Mouse (Mus musculus): ENCODE measurements at regions not wholly inside any gene's neighbourhood (a gene's known extent, or its start where the extent isn't known, plus 50 kb on each side); places are given as distances from the start of the nearest gene placed in this dataset.

- Histone ChIP-seq H3K27ac (ENCODE audit: control insufficient read depth, insufficient read depth, low read depth, low read length) (no peak overlapping the region), H3K4me3 (ENCODE audit: control insufficient read depth, low read depth, low read length) (no peak overlapping the region), H3K27me3 (ENCODE audit: control insufficient read depth, insufficient read depth, low read length) (no peaks in the 10 kb centered on the region), H3K36me3 (ENCODE audit: control insufficient read depth, insufficient read depth, low read length) (no peaks in the 10 kb centered on the region), H3K4me1 (ENCODE audit: control insufficient read depth, insufficient read depth, low read length) (no peaks in the 10 kb centered on the region)
- TF ChIP-seq POLR2A (IDR thresholded peaks at IDR 0.05; ENCODE audit: control insufficient read depth, low read depth, low read length): no peak
- TF ChIP-seq CTCF (IDR thresholded peaks at IDR 0.05; ENCODE audit: control insufficient read depth, insufficient read depth, insufficient replicate concordance, low read depth, low read length): no peak
Measured at GRCm38 (mm10) chr2:128301709-128302108, 175.9 kb downstream of the Bcl2l11 start.

- Histone ChIP-seq H3K4me1 (ENCODE audit: control insufficient read depth, insufficient read depth, low read length) (no peaks in the 10 kb centered on the region), H3K27me3 (ENCODE audit: control insufficient read depth, insufficient read depth, low read length) (no peaks in the 10 kb centered on the region), H3K4me3 (ENCODE audit: control insufficient read depth, low read depth, low read length) (no peak overlapping the region), H3K36me3 (ENCODE audit: control insufficient read depth, insufficient read depth, low read length) (no peaks in the 10 kb centered on the region), H3K27ac (ENCODE audit: control insufficient read depth, insufficient read depth, low read depth, low read length) (no peak overlapping the region)
- TF ChIP-seq POLR2A (IDR thresholded peaks at IDR 0.05; ENCODE audit: control insufficient read depth, low read depth, low read length) (no peak), CTCF (IDR thresholded peaks at IDR 0.05; ENCODE audit: control insufficient read depth, insufficient read depth, insufficient replicate concordance, low read depth, low read length) (no peak)
Measured at GRCm38 (mm10) chr2:128304063-128304712, 178.3 kb downstream of the Bcl2l11 start.

GRCm38 (mm10) chr2:128306693-128307092 lies 180.9 kb downstream of the Bcl2l11 start:
- no peaks in the 10 kb centered on the region for H3K4me1 ChIP-seq (ENCODE audit: control insufficient read depth, insufficient read depth, low read length)
- TF ChIP-seq CTCF (IDR thresholded peaks at IDR 0.05; ENCODE audit: control insufficient read depth, insufficient read depth, insufficient replicate concordance, low read depth, low read length) (no peak), POLR2A (IDR thresholded peaks at IDR 0.05; ENCODE audit: control insufficient read depth, low read depth, low read length) (no peak)
- H3K27me3 ChIP-seq (ENCODE audit: control insufficient read depth, insufficient read depth, low read length): no peaks in the 10 kb centered on the region
- no peak overlapping the region for H3K4me3 ChIP-seq (ENCODE audit: control insufficient read depth, low read depth, low read length)
- H3K27ac ChIP-seq (ENCODE audit: control insufficient read depth, insufficient read depth, low read depth, low read length): no peak overlapping the region
- no peaks in the 10 kb centered on the region for H3K36me3 ChIP-seq (ENCODE audit: control insufficient read depth, insufficient read depth, low read length)

- no peak overlapping the region for H3K27ac ChIP-seq (ENCODE audit: control insufficient read depth, insufficient read depth, low read depth, low read length)
- TF ChIP-seq POLR2A (IDR thresholded peaks at IDR 0.05; ENCODE audit: control insufficient read depth, low read depth, low read length) (no peak), CTCF (IDR thresholded peaks at IDR 0.05; ENCODE audit: control insufficient read depth, insufficient read depth, insufficient replicate concordance, low read depth, low read length) (no peak)
- H3K4me3 ChIP-seq (ENCODE audit: control insufficient read depth, low read depth, low read length): no peak overlapping the region
- H3K27me3 ChIP-seq (ENCODE audit: control insufficient read depth, insufficient read depth, low read length): no peaks in the 10 kb centered on the region
- no peaks in the 10 kb centered on the region for H3K36me3 ChIP-seq (ENCODE audit: control insufficient read depth, insufficient read depth, low read length)
- peaks cover 9% of the 10 kb centered on the region for H3K4me1 ChIP-seq (ENCODE audit: control insufficient read depth, insufficient read depth, low read length)
Measured at GRCm38 (mm10) chr2:128309541-128310030, 183.7 kb downstream of the Bcl2l11 start.

- Histone ChIP-seq H3K27ac (ENCODE audit: control insufficient read depth, insufficient read depth, low read depth, low read length) (no peak overlapping the region), H3K4me3 (ENCODE audit: control insufficient read depth, low read depth, low read length) (no peak overlapping the region), H3K36me3 (ENCODE audit: control insufficient read depth, insufficient read depth, low read length) (no peaks in the 10 kb centered on the region), H3K27me3 (ENCODE audit: control insufficient read depth, insufficient read depth, low read length) (no peaks in the 10 kb centered on the region), H3K4me1 (ENCODE audit: control insufficient read depth, insufficient read depth, low read length) (peaks cover 9% of the 10 kb centered on the region)
- TF ChIP-seq POLR2A (IDR thresholded peaks at IDR 0.05; ENCODE audit: control insufficient read depth, low read depth, low read length) (no peak), CTCF (IDR thresholded peaks at IDR 0.05; ENCODE audit: control insufficient read depth, insufficient read depth, insufficient replicate concordance, low read depth, low read length) (no peak)
Measured at GRCm38 (mm10) chr2:128310081-128310480, 184.2 kb downstream of the Bcl2l11 start.

GRCm38 (mm10) chr2:128312084-128312594 lies 186.3 kb downstream of the Bcl2l11 start:
- no peaks in the 10 kb centered on the region for H3K36me3 ChIP-seq (ENCODE audit: control insufficient read depth, insufficient read depth, low read length)
- H3K27me3 ChIP-seq (ENCODE audit: control insufficient read depth, insufficient read depth, low read length): no peaks in the 10 kb centered on the region
- TF ChIP-seq CTCF (IDR thresholded peaks at IDR 0.05; ENCODE audit: control insufficient read depth, insufficient read depth, insufficient replicate concordance, low read depth, low read length) (no peak), POLR2A (IDR thresholded peaks at IDR 0.05; ENCODE audit: control insufficient read depth, low read depth, low read length) (no peak)
- H3K4me1 ChIP-seq (ENCODE audit: control insufficient read depth, insufficient read depth, low read length): peaks cover 9% of the 10 kb centered on the region
- peak overlapping the region; percentile 52 for H3K4me3 ChIP-seq (ENCODE audit: control insufficient read depth, low read depth, low read length)
- no peak overlapping the region for H3K27ac ChIP-seq (ENCODE audit: control insufficient read depth, insufficient read depth, low read depth, low read length)

- Histone ChIP-seq H3K36me3 (ENCODE audit: control insufficient read depth, insufficient read depth, low read length) (no peaks in the 10 kb centered on the region), H3K27me3 (ENCODE audit: control insufficient read depth, insufficient read depth, low read length) (no peaks in the 10 kb centered on the region), H3K27ac (ENCODE audit: control insufficient read depth, insufficient read depth, low read depth, low read length) (no peak overlapping the region), H3K4me1 (ENCODE audit: control insufficient read depth, insufficient read depth, low read length) (peaks cover 9% of the 10 kb centered on the region), H3K4me3 (ENCODE audit: control insufficient read depth, low read depth, low read length) (no peak overlapping the region; the same call in 1 of the 2 replicates)
- TF ChIP-seq POLR2A (IDR thresholded peaks at IDR 0.05; ENCODE audit: control insufficient read depth, low read depth, low read length): no peak
- TF ChIP-seq CTCF (IDR thresholded peaks at IDR 0.05; ENCODE audit: control insufficient read depth, insufficient read depth, insufficient replicate concordance, low read depth, low read length): no peak
Measured at GRCm38 (mm10) chr2:128312659-128313581, 187.1 kb downstream of the Bcl2l11 start.
